Mouse (Mus musculus) stomach, postnatal 0 days (tissue): Measurements from ENCODE around the gene Naaladl2.

Experiments used
- CTCF ChIP-seq: IDR thresholded peaks from 2 replicates; pipeline ENCODE4 v1.5.1; 2016; ENCODE audit warnings: antibody characterized with exemption, low read depth, mild to moderate bottlenecking, moderate library complexity
- EP300 ChIP-seq: optimal IDR thresholded peaks from 2 replicates; pipeline ENCODE3; 2016; ENCODE audit warnings: antibody characterized with exemption

- TF ChIP-seq CTCF (peak; percentile 52), EP300 (no peak)
These were observed 822.3 kb downstream of the Naaladl2 start for GRCm38 (mm10) chr3:24321489-24322405.
